Mouse (Mus musculus) neural tube, embryonic 14.5 days (tissue): Measurements from ENCODE around the gene Aars2. TPM values are rescaled to one million over a fixed set of nuclear protein-coding genes. Genes with fewer than 3 reads are reported as not detected.
A peak's percentile ranks its signal among the peaks of the same experiment; 100 is the strongest.

Experiments
- ATAC-seq: fragments of 200-750 bp; cut with Nextera tagmentation; 2 replicates; pipeline ENCODE4 v1.8.0; 2017; ENCODE audit warnings: low read depth, mild to moderate bottlenecking, moderate TSS enrichment, moderate library complexity
- H3K27ac ChIP-seq: fragments of 300-500 bp; sonication (generic); 2 replicates; pipeline ENCODE4 v1.5.1; 2014; ENCODE audit warnings: low read depth, mild to moderate bottlenecking, control low read depth, low read length, moderate library complexity, mixed read lengths
- H3K27me3 ChIP-seq: fragments of 300-500 bp; sonication (generic); 2 replicates; pipeline ENCODE4 v1.6.1; 2014; ENCODE audit warnings: low read length; ENCODE audit not compliant: control insufficient read depth, insufficient read depth
- H3K36me3 ChIP-seq: fragments of 300-500 bp; sonication (generic); 2 replicates; pipeline ENCODE4 v1.6.1; 2014; ENCODE audit warnings: low read length, mixed read lengths; ENCODE audit not compliant: control insufficient read depth, insufficient read depth
- H3K4me1 ChIP-seq: fragments of 300-500 bp; sonication (generic); 2 replicates; pipeline ENCODE4 v1.6.1; 2014; ENCODE audit warnings: low read length; ENCODE audit not compliant: control insufficient read depth, insufficient read depth
- H3K4me2 ChIP-seq: fragments of 300-500 bp; sonication (generic); 2 replicates; pipeline ENCODE4 v1.6.1; 2014; ENCODE audit warnings: mild to moderate bottlenecking, low read depth, low read length, control low read depth
- H3K4me3 ChIP-seq: fragments of 300-500 bp; sonication (generic); 2 replicates; pipeline ENCODE4 v1.5.1; 2014; ENCODE audit warnings: low read depth, low read length, control low read depth, mixed read lengths
- H3K9ac ChIP-seq: fragments of 300-500 bp; sonication (generic); replicated peaks from 2 replicates; pipeline ENCODE4 v1.6.1; 2014; ENCODE audit warnings: low read depth, mild to moderate bottlenecking, control low read depth, low read length, mixed read lengths
- H3K9me3 ChIP-seq: fragments of 300-500 bp; sonication (generic); 2 replicates; pipeline ENCODE4 v1.6.1; 2016; ENCODE audit warnings: low read length; ENCODE audit not compliant: control insufficient read depth
- WGBS: fragments of 180-500 bp; shearing (Covaris S2); extraction: QIAGEN DNeasy Blood & Tissue Kit; methylation state at CpG from one replicate; pipeline ENCODE4 v1.1.7; 2014; 5-methylcytosine and 5-hydroxymethylcytosine counted together
- polyA plus RNA-seq: library from polyadenylated mRNA; unstranded; fragments of >200 nt; fragmentation: Nextera tagmentation; extraction: Ambion mirVana; gene quantifications from 2 replicates; pipeline ENCODE4 v1.2.1, GENCODE M21; 2014

Gene Aars2
- polyA plus RNA-seq, 1 experiment from 2014 or later: 14.0 TPM

DNA sequence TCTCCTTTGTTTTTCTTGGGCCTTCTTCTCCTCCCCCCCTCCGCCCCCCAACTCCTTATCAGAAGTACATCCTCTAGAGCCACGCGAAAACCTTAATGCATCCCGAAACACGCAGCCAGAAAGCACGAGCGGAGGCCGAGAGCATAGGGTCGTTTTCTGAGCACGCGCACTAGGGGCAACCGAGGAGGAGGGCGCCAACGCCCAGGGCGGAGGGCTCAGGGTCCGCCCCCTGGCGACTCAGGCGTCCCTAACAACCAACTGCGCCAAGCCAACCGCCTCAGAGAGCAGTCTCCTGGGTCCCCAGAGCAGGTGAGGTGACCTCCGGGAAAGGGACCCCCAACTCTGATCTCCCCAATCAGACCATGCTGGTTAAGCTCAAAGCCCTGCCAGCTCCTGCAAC is 16.6 kb downstream of the Aars2 start, which contains the start of gene Tcte1:
Gene Tcte1 (plus strand): TSS at position 172 of the 400 bp plus-strand sequence.
- peak within 1 kb of the TSS; percentile 29 for H3K4me3 ChIP-seq
- peak within 1 kb of the TSS; percentile 44; the same call in 1 of the 2 replicates for H3K9ac ChIP-seq
- H3K4me1 ChIP-seq: no peaks in the 10 kb centered on the region
- WGBS: 1% methylated on average over 21 of the region's 21 CpGs
- H3K36me3 ChIP-seq: 0 out of 2 replicates have a peak, but pooled peaks cover under 1% of the 10 kb centered on the region
- H3K27ac ChIP-seq: no peak within 1 kb of the TSS
- peak within 1 kb of the TSS; percentile 72 for H3K4me2 ChIP-seq
- H3K9me3 ChIP-seq: no peaks in the 10 kb centered on the region
- no peaks in the 10 kb centered on the region for H3K27me3 ChIP-seq
- ATAC-seq: peak; percentile 80; the same call in 1 of the 2 replicates

DNA sequence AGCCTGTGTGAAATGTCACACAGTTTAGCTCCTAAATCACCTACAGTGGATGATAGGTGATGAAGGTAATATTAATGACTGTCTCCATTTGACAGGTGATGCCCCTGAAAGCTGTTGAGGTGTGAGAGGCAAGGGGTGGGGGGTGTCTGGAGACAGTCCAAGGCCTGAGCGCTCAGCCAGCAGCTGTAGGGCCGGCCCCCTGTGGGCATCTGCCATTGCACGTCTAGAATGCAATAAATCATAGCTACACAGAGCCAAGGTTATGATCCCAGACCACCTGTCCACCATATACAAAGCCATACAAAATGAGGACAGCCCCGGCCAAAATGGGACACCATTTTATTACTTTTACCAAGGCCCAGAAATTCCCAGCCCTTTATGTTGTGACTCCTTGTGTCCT is 18.3 kb downstream of the Aars2 start:
- 45% methylated on average over 4 of the region's 4 CpGs for WGBS
- no peaks in the 10 kb centered on the region for H3K9me3 ChIP-seq
- no peak overlapping the region for H3K4me2 ChIP-seq
- H3K4me1 ChIP-seq: no peaks in the 10 kb centered on the region
- no peaks in the 10 kb centered on the region for H3K27me3 ChIP-seq
- H3K27ac ChIP-seq: no peak overlapping the region
- no peak for ATAC-seq
- no peak overlapping the region for H3K9ac ChIP-seq
- H3K4me3 ChIP-seq: no peak overlapping the region
- no peaks in the 10 kb centered on the region for H3K36me3 ChIP-seq

DNA sequence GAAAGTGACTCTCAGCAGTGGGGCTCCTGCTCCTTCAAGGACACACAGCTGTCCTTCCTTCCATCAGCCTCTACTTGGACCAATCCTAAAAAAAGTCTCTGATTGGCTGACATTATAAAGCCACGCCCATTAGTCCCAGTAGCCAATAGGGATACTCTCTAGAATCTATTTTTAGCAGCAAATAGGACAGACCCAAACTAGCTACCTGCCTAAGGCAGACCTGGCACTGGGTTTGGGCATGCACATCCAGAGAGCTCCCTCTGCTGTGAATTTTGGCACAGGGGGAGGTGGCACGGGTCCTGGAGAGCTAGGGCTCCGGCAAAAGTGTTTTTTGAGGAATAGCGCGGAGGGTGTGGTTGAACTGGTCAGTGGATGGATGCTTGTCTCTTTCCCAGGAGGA is 19.9 kb downstream of the Aars2 start:
- no peak overlapping the region for H3K4me3 ChIP-seq
- WGBS: 25% methylated on average over 5 of the region's 5 CpGs
- no peaks in the 10 kb centered on the region for H3K4me1 ChIP-seq
- no peak overlapping the region for H3K27ac ChIP-seq
- no peak overlapping the region for H3K4me2 ChIP-seq
- ATAC-seq: no peak
- no peak overlapping the region for H3K9ac ChIP-seq
- no peaks in the 10 kb centered on the region for H3K9me3 ChIP-seq
- no peaks in the 10 kb centered on the region for H3K27me3 ChIP-seq
- no peaks in the 10 kb centered on the region for H3K36me3 ChIP-seq

DNA sequence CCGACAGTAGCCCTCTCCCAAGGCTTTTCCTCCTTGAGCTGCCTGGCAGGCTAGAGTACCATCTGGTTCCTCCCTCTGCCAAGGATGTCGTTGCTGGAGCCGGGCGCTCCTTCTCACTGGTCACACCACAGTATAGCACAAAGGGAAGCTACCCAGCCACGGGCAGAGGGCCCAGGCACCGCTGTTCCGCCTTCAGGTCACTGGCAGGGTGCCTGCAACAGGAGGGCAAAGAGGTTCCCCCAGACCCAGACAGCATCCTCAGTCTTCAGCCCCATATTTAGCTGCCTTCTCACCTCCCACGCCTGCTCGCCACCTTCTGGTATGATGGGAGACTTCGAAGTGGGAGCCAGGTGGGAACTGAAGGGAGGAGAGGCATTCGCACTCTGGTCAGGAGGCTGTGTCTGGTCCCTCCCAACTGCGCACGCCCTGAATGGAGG is 23.7 kb downstream of the Aars2 start:
- Histone ChIP-seq H3K9me3 (no peaks in the 10 kb centered on the region), H3K36me3 (no peaks in the 10 kb centered on the region), H3K4me1 (no peaks in the 10 kb centered on the region), H3K4me3 (no peak overlapping the region), H3K4me2 (no peak overlapping the region), H3K27me3 (no peaks in the 10 kb centered on the region), H3K9ac (no peak overlapping the region), H3K27ac (no peak overlapping the region)
- ATAC-seq: no peak
- WGBS: 40% methylated on average over 13 of the region's 13 CpGs

DNA sequence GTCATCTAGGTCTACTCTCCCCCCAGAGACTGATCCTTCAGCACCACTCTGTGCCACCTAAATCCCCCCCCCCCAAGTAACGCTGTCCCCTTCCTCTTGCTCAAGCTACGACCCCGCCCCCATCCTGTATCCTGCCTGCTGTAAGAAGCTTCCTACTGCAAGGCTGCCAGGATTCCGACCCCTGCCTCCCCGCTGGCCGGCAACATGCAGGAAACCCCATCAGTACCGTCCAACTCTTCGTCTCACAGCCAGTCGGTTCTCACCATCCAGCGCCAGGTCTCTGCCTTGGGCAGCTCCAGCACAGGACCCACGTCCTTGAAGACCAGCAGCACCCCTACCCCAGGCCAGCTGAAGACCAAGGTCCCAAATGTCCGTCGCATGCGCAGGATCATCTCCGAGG is 26.3 kb downstream of the Aars2 start:
- WGBS: 57% methylated on average over 15 of the region's 15 CpGs
- no peaks in the 10 kb centered on the region for H3K4me1 ChIP-seq
- H3K36me3 ChIP-seq: no peaks in the 10 kb centered on the region
- H3K4me3 ChIP-seq: no peak overlapping the region
- H3K27ac ChIP-seq: no peak overlapping the region
- H3K4me2 ChIP-seq: no peak overlapping the region
- H3K9me3 ChIP-seq: no peaks in the 10 kb centered on the region
- no peak for ATAC-seq
- no peak overlapping the region for H3K9ac ChIP-seq
- no peaks in the 10 kb centered on the region for H3K27me3 ChIP-seq

DNA sequence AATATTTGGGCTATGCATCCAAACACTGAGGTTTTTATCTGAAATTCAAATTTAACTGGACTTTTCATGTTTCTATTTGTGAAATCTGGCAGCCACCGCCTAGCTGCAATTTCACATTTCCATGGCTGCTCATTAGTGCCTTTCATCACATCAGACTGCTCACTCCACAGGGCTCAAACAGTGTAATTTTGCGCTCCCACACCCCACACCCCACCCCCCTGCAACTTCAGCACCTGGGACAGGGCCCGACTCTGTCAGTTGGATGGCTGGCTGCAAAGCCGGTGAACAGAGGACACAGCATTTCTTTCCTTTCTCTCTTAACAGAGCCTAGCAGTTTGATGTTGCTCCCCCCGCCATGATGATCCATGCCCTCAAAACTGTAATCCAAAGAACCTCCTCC is 29.6 kb downstream of the Aars2 start:
- WGBS: 16% methylated on average over 5 of the region's 5 CpGs
- ATAC-seq: no peak
- Histone ChIP-seq H3K27me3 (no peaks in the 10 kb centered on the region), H3K9ac (no peak overlapping the region), H3K4me2 (no peak overlapping the region), H3K36me3 (no peaks in the 10 kb centered on the region), H3K27ac (no peak overlapping the region), H3K4me1 (no peaks in the 10 kb centered on the region), H3K4me3 (no peak overlapping the region), H3K9me3 (no peaks in the 10 kb centered on the region)

DNA sequence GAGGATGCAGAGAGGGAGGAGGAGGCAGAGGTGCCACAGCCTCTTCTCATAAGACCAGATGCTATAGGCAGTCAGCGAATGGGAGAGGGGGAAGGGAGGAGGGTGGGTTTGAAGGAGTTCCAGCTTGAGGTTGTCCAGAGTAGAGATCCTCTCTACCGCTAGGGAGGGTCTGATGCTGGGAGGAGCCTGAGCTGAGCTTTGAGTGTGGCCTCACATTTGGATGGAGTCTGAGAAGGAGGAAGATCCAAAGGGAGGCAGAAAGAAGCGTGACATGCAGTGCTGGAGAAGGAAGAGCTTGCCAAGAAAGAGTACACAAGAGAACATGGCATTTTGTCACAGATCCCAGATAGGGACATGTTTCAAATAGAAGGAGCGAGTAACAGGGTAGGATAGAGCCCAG is 31.8 kb downstream of the Aars2 start:
- no peaks in the 10 kb centered on the region for H3K36me3 ChIP-seq
- H3K4me1 ChIP-seq: no peaks in the 10 kb centered on the region
- H3K9ac ChIP-seq: no peak overlapping the region
- no peak overlapping the region for H3K4me3 ChIP-seq
- H3K27me3 ChIP-seq: no peaks in the 10 kb centered on the region
- ATAC-seq: no peak
- no peaks in the 10 kb centered on the region for H3K9me3 ChIP-seq
- no peak overlapping the region for H3K4me2 ChIP-seq
- 71% methylated on average over 4 of the region's 4 CpGs for WGBS
- H3K27ac ChIP-seq: no peak overlapping the region

DNA sequence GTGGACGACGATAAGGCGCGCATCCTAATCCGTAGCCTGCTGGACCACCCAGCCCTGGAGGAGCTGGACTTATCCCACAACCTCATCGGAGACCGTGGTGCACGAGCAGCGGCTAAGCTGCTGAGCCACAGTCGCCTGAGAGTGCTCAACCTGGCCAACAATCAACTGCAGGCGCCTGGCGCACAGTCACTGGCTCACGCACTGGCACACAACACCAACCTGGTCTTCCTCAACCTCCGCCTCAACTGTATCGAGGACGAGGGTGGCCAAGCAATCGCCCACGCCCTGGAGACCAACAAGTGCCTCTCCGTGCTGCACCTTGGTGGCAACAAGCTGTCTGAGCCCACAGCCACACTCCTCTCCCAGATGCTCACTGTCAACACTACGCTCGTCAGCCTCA is 33.0 kb downstream of the Aars2 start:
- no peak overlapping the region for H3K4me2 ChIP-seq
- no peak for ATAC-seq
- 84% methylated on average over 21 of the region's 21 CpGs for WGBS
- H3K9me3 ChIP-seq: no peaks in the 10 kb centered on the region
- H3K4me3 ChIP-seq: no peak overlapping the region
- H3K27ac ChIP-seq: no peak overlapping the region
- peaks cover 5% of the 10 kb centered on the region; the same call in 1 of the 2 replicates for H3K4me1 ChIP-seq
- H3K9ac ChIP-seq: no peak overlapping the region
- no peaks in the 10 kb centered on the region; the same call in 1 of the 2 replicates for H3K27me3 ChIP-seq
- peaks cover 3% of the 10 kb centered on the region; the same call in 1 of the 2 replicates for H3K36me3 ChIP-seq

DNA sequence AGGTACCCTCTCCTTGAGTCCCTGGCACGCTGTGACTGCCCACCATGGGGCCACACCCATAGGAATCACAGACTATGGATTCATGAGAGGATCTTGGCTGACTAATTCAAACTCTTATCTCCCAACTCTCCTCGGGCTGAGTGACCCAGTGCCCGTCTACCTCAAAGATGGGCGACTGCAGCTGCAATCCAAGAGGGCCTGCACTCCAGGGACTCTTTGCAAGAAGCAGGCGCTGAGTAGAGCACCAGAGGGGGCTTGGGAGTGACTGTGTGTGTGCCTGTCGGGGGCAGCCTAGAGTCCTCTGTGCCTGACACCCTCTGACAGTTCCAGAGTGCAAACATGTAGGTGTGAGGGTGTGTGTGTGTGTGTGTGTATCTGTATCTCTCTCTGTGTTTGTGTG is 35.5 kb downstream of the Aars2 start:
- H3K9ac ChIP-seq: no peak overlapping the region
- no peaks in the 10 kb centered on the region for H3K9me3 ChIP-seq
- WGBS: 34% methylated on average over 6 of the region's 6 CpGs
- no peak for ATAC-seq
- H3K4me2 ChIP-seq: no peak overlapping the region
- peaks cover 16% of the 10 kb centered on the region for H3K27me3 ChIP-seq
- no peak overlapping the region for H3K27ac ChIP-seq
- H3K4me1 ChIP-seq: peaks cover 13% of the 10 kb centered on the region
- H3K36me3 ChIP-seq: peaks cover 19% of the 10 kb centered on the region
- no peak overlapping the region for H3K4me3 ChIP-seq
